Mouse (Mus musculus): ENCODE measurements around the gene Gm20458. TPM values are rescaled to one million over a fixed set of nuclear protein-coding genes. Genes with fewer than 3 reads are reported as not detected.

Gm20458 gene
- polyA plus RNA-seq, 1 experiment from 2014 or later = 12.5 TPM

DNA sequence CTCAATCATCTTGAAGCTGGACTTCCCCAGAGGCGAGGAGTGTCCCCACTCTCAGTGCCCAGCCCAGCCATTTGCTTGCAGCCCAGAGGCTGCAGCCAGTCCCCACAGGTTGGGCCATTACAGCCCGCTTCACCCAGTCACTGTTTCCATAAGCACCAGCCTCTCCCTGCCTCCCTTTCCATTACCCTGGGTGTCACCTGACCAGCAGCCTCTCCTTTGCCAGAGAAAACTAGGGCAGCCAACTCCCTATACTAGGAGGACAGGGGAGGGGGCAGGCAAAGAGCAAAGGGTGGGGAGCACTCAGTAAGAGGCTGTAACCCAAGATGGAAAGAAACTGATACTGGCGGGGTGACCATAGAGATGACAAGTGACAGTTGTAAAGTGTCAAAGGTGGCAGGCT, 23.8 kb upstream of the Gm20458 start:
- DNase-seq (ENCODE audit: low spot score) (peak; percentile 36), ATAC-seq (ENCODE audit: low read depth) (0 out of 2 replicates have a peak, but pooled peaks have one; percentile 9)
- Histone ChIP-seq H3K36me3 (ENCODE audit: control insufficient read depth, insufficient read depth, low read length) (no peaks in the 10 kb centered on the region), H3K9ac (ENCODE audit: low read depth, low read length) (peak overlapping the region; percentile 8; the same call in 1 of the 2 replicates), H3K27me3 (replicated peaks; ENCODE audit: control insufficient read depth, insufficient read depth, low read length) (no peaks in the 10 kb centered on the region), H3K4me2 (ENCODE audit: low read depth, low read length) (peak overlapping the region; percentile 15; the same call in 1 of the 2 replicates), H3K9me3 (ENCODE audit: control insufficient read depth, low read length) (no peaks in the 10 kb centered on the region), H3K4me1 (ENCODE audit: control insufficient read depth, insufficient read depth, low read length) (peaks cover 82% of the 10 kb centered on the region), H3K27ac (replicated peaks; ENCODE audit: low read depth, low read length) (peak overlapping the region; percentile 81), H3K4me3 (ENCODE audit: low read depth, low read length) (no peak overlapping the region)
- 54% methylated on average over 3 of the region's 3 CpGs for WGBS

- peaks cover 74% of the 10 kb centered on the region for H3K4me1 ChIP-seq (ENCODE audit: control insufficient read depth, insufficient read depth, low read length)
- no peaks in the 10 kb centered on the region for H3K9me3 ChIP-seq (ENCODE audit: control insufficient read depth, low read length)
- 0 out of 2 replicates have a peak overlapping the region, but pooled peaks have one; percentile 81 for H3K27ac ChIP-seq (replicated peaks; ENCODE audit: low read depth, low read length)
- no peak overlapping the region for H3K4me2 ChIP-seq (ENCODE audit: low read depth, low read length)
- ATAC-seq (ENCODE audit: low read depth) (no peak), DNase-seq (ENCODE audit: low spot score) (no peak)
- no peak overlapping the region for H3K9ac ChIP-seq (ENCODE audit: low read depth, low read length)
- WGBS = 57% methylated on average over 6 of the region's 6 CpGs
- no peak overlapping the region for H3K4me3 ChIP-seq (ENCODE audit: low read depth, low read length)
- H3K27me3 ChIP-seq (replicated peaks; ENCODE audit: control insufficient read depth, insufficient read depth, low read length) = no peaks in the 10 kb centered on the region
- no peaks in the 10 kb centered on the region for H3K36me3 ChIP-seq (ENCODE audit: control insufficient read depth, insufficient read depth, low read length)
Measured at GRCm38 (mm10) chr2:164437710-164438109, 23.1 kb upstream of the Gm20458 start.

GRCm38 (mm10) chr2:164438257-164438656, 22.5 kb upstream of the Gm20458 start:
- WGBS = 58% methylated on average over 8 of the region's 8 CpGs
- Histone ChIP-seq H3K4me3 (ENCODE audit: low read depth, low read length) (no peak overlapping the region), H3K27ac (replicated peaks; ENCODE audit: low read depth, low read length) (no peak overlapping the region), H3K9me3 (ENCODE audit: control insufficient read depth, low read length) (no peaks in the 10 kb centered on the region), H3K4me2 (ENCODE audit: low read depth, low read length) (no peak overlapping the region), H3K9ac (ENCODE audit: low read depth, low read length) (no peak overlapping the region), H3K36me3 (ENCODE audit: control insufficient read depth, insufficient read depth, low read length) (no peaks in the 10 kb centered on the region), H3K27me3 (replicated peaks; ENCODE audit: control insufficient read depth, insufficient read depth, low read length) (no peaks in the 10 kb centered on the region), H3K4me1 (ENCODE audit: control insufficient read depth, insufficient read depth, low read length) (peaks cover 70% of the 10 kb centered on the region)
- no peak for ATAC-seq (ENCODE audit: low read depth)
- DNase-seq (ENCODE audit: low spot score) = no peak

DNA sequence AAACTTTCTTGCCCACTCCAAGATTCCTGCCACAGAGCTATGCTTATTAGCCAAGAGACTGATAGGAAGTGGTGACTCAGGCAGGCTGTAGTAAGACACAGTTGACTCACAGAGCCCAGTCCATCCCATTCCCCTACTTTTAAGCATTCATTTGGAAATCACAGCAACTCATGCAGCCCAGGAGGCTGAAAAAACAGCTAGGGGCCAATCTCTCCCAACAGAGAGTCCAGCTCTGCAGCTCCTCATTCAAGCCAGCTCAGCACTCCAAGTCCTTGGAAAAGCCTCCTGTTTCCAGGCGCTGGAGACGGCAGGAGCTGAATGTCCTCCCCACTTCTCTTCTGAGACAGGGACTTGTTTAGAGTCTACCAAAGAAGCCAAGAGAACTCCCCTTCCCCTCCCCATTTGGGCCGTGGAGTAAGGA, 21.8 kb upstream of the Gm20458 start:
- Histone ChIP-seq H3K4me3 (ENCODE audit: low read depth, low read length) (no peak overlapping the region), H3K9ac (ENCODE audit: low read depth, low read length) (no peak overlapping the region), H3K4me1 (ENCODE audit: control insufficient read depth, insufficient read depth, low read length) (peaks cover 66% of the 10 kb centered on the region), H3K27me3 (replicated peaks; ENCODE audit: control insufficient read depth, insufficient read depth, low read length) (no peaks in the 10 kb centered on the region), H3K36me3 (ENCODE audit: control insufficient read depth, insufficient read depth, low read length) (no peaks in the 10 kb centered on the region), H3K9me3 (ENCODE audit: control insufficient read depth, low read length) (no peaks in the 10 kb centered on the region), H3K4me2 (ENCODE audit: low read depth, low read length) (no peak overlapping the region), H3K27ac (replicated peaks; ENCODE audit: low read depth, low read length) (no peak overlapping the region)
- DNase-seq (ENCODE audit: low spot score) (no peak), ATAC-seq (ENCODE audit: low read depth) (no peak)
- 64% methylated on average over 3 of the region's 3 CpGs for WGBS

GRCm38 (mm10) chr2:164440314-164440713, 20.5 kb upstream of the Gm20458 start:
- peak overlapping the region; percentile 91 for H3K4me2 ChIP-seq (ENCODE audit: low read depth, low read length)
- H3K27ac ChIP-seq (replicated peaks; ENCODE audit: low read depth, low read length) = no peak overlapping the region
- peaks cover 60% of the 10 kb centered on the region for H3K4me1 ChIP-seq (ENCODE audit: control insufficient read depth, insufficient read depth, low read length)
- H3K9ac ChIP-seq (ENCODE audit: low read depth, low read length) = no peak overlapping the region
- 51% methylated on average over 5 of the region's 5 CpGs for WGBS
- peak; percentile 60 for DNase-seq (ENCODE audit: low spot score)
- ATAC-seq (ENCODE audit: low read depth) = no peak
- no peaks in the 10 kb centered on the region for H3K27me3 ChIP-seq (replicated peaks; ENCODE audit: control insufficient read depth, insufficient read depth, low read length)
- H3K4me3 ChIP-seq (ENCODE audit: low read depth, low read length) = peak overlapping the region; percentile 76; the same call in 1 of the 2 replicates
- no peaks in the 10 kb centered on the region for H3K36me3 ChIP-seq (ENCODE audit: control insufficient read depth, insufficient read depth, low read length)
- no peaks in the 10 kb centered on the region for H3K9me3 ChIP-seq (ENCODE audit: control insufficient read depth, low read length)

DNA sequence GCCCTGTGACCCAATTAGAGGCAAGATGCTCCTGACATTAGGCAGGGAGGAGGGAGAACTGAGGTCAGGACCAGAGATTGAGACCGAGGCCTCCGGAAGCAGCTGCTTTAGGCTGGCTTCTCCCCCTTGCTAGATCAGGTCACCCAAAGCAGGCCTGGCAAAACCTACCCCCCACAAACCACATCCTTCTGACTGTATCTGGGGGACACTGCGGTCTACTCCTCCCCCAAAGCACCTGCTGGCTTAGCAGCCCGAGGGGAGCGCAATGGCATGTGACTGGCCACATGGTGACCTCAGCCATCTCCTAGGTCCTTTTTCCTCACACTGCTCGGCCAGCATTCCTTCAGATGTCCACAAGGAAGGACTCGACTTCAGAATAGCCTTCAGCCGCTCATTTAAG, 19.6 kb upstream of the Gm20458 start:
- Histone ChIP-seq H3K4me1 (ENCODE audit: control insufficient read depth, insufficient read depth, low read length) (peaks cover 52% of the 10 kb centered on the region), H3K9ac (ENCODE audit: low read depth, low read length) (peak overlapping the region; percentile 85; the same call in 1 of the 2 replicates)

GRCm38 (mm10) chr2:164441731-164442130, 19.0 kb upstream of the Gm20458 start:
- peak overlapping the region; percentile 76 for H3K4me3 ChIP-seq (ENCODE audit: low read depth, low read length)
- no peaks in the 10 kb centered on the region for H3K27me3 ChIP-seq (replicated peaks; ENCODE audit: control insufficient read depth, insufficient read depth, low read length)
- H3K4me1 ChIP-seq (ENCODE audit: control insufficient read depth, insufficient read depth, low read length) = peaks cover 46% of the 10 kb centered on the region
- no peak overlapping the region for H3K27ac ChIP-seq (replicated peaks; ENCODE audit: low read depth, low read length)
- 27% methylated on average over 7 of the region's 7 CpGs for WGBS
- H3K36me3 ChIP-seq (ENCODE audit: control insufficient read depth, insufficient read depth, low read length) = no peaks in the 10 kb centered on the region
- peak overlapping the region; percentile 85 for H3K9ac ChIP-seq (ENCODE audit: low read depth, low read length)
- DNase-seq (ENCODE audit: low spot score) = no peak
- no peaks in the 10 kb centered on the region for H3K9me3 ChIP-seq (ENCODE audit: control insufficient read depth, low read length)
- peak overlapping the region; percentile 91 for H3K4me2 ChIP-seq (ENCODE audit: low read depth, low read length)
- ATAC-seq (ENCODE audit: low read depth) = no peak

More for the DNA sequence above, 19.6 kb upstream of the Gm20458 start:
- Histone ChIP-seq H3K4me2 (ENCODE audit: low read depth, low read length) (peak overlapping the region; percentile 91), H3K27ac (replicated peaks; ENCODE audit: low read depth, low read length) (no peak overlapping the region), H3K36me3 (ENCODE audit: control insufficient read depth, insufficient read depth, low read length) (no peaks in the 10 kb centered on the region), H3K9me3 (ENCODE audit: control insufficient read depth, low read length) (no peaks in the 10 kb centered on the region), H3K27me3 (replicated peaks; ENCODE audit: control insufficient read depth, insufficient read depth, low read length) (no peaks in the 10 kb centered on the region), H3K4me3 (ENCODE audit: low read depth, low read length) (peak overlapping the region; percentile 76)
- 32% methylated on average over 8 of the region's 8 CpGs for WGBS
- ATAC-seq (ENCODE audit: low read depth) (no peak), DNase-seq (ENCODE audit: low spot score) (no peak)

GRCm38 (mm10) chr2:164442315-164443050, 18.3 kb upstream of the Gm20458 start:
- H3K4me1 ChIP-seq (ENCODE audit: control insufficient read depth, insufficient read depth, low read length) = peaks cover 40% of the 10 kb centered on the region
- peak overlapping the region; percentile 85 for H3K9ac ChIP-seq (ENCODE audit: low read depth, low read length)
- no peaks in the 10 kb centered on the region for H3K36me3 ChIP-seq (ENCODE audit: control insufficient read depth, insufficient read depth, low read length)
- peak; percentile 39 for DNase-seq (ENCODE audit: low spot score)
- peak overlapping the region; percentile 76 for H3K4me3 ChIP-seq (ENCODE audit: low read depth, low read length)
- H3K4me2 ChIP-seq (ENCODE audit: low read depth, low read length) = peak overlapping the region; percentile 91
- H3K27ac ChIP-seq (replicated peaks; ENCODE audit: low read depth, low read length) = peak overlapping the region; percentile 81
- H3K27me3 ChIP-seq (replicated peaks; ENCODE audit: control insufficient read depth, insufficient read depth, low read length) = no peaks in the 10 kb centered on the region
- H3K9me3 ChIP-seq (ENCODE audit: control insufficient read depth, low read length) = no peaks in the 10 kb centered on the region
- WGBS = 3% methylated on average over 29 of the region's 29 CpGs
- peak; percentile 50 for ATAC-seq (ENCODE audit: low read depth)

GRCm38 (mm10) chr2:164443051-164443437, 17.7 kb upstream of the Gm20458 start:
- Histone ChIP-seq H3K4me3 (ENCODE audit: low read depth, low read length) (peak overlapping the region; percentile 76), H3K4me1 (ENCODE audit: control insufficient read depth, insufficient read depth, low read length) (peaks cover 40% of the 10 kb centered on the region), H3K4me2 (ENCODE audit: low read depth, low read length) (peak overlapping the region; percentile 91), H3K36me3 (ENCODE audit: control insufficient read depth, insufficient read depth, low read length) (no peaks in the 10 kb centered on the region), H3K27ac (replicated peaks; ENCODE audit: low read depth, low read length) (peak overlapping the region; percentile 81), H3K9me3 (ENCODE audit: control insufficient read depth, low read length) (no peaks in the 10 kb centered on the region), H3K9ac (ENCODE audit: low read depth, low read length) (peak overlapping the region; percentile 85), H3K27me3 (replicated peaks; ENCODE audit: control insufficient read depth, insufficient read depth, low read length) (no peaks in the 10 kb centered on the region)
- WGBS = 0% methylated on average over 5 of the region's 26 CpGs
- DNase-seq (ENCODE audit: low spot score) (peak; percentile 87), ATAC-seq (ENCODE audit: low read depth) (peak; percentile 93)

All from embryonic facial prominence, embryonic 14.5 days (tissue).